Mouse (Mus musculus): ENCODE data around the gene Uba7. TPM values are rescaled to one million over a fixed set of nuclear protein-coding genes. Genes with fewer than 3 reads are reported as not detected.

Gene Uba7
- polyA plus RNA-seq, 1 experiment from 2014 or later: 48.7 TPM

DNA sequence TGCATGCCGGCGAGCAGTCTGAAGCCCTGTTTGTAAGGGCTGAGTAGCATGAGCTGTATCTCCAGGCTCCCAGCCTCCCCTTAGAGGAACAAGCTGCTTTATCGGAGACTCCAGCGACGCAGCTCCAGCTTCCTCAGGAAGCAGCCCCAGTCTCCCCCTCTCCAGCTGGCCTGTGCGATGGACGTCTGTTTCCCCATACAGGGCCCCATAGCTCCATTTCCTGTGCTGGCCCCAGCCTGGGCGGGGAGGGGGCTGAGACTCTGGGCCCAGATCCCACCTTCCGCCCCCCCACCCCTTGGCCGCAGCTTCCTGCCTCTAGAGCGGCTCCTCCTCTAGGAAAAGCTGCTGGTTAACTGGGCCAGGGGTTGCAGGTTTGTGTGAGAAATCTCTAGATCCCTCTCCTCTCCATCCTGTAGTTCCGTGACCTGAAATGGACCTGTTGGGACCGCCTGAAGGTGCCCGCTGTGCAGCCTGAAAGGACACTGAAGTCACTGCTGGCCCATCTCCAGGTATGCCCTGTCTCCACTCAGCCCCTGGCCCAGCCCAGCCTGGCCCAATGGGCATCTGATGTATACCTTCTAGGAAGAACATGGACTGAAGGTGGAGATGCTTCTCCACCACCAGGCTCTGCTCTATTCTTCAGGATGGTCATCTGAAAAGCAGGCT lies 7.5 kb downstream of the Uba7 start, which contains the start of gene Gm20661:
Gm20661 (plus strand) TSS at position 378 of the 666 bp plus-strand sequence.
- no peaks in the 10 kb centered on the region; the same call in 1 of the 2 replicates for H3K36me3 ChIP-seq (ENCODE audit: control insufficient read depth, insufficient read depth, low read length)
- H3K4me3 ChIP-seq (ENCODE audit: low read depth, low read length): peak within 1 kb of the TSS; percentile 45
- H3K9me3 ChIP-seq (ENCODE audit: control insufficient read depth, low read depth, low read length): no peaks in the 10 kb centered on the region
- peak; percentile 77 for ATAC-seq (ENCODE audit: insufficient number of reproducible peaks, insufficient read depth, low FRiP score, low read depth)
- no peaks in the 10 kb centered on the region for H3K27me3 ChIP-seq (ENCODE audit: control insufficient read depth, insufficient read depth, low read length)
- 9% methylated on average over 14 of the region's 14 CpGs for WGBS
- H3K4me1 ChIP-seq (ENCODE audit: control insufficient read depth, insufficient read depth, low read length): peaks cover 35% of the 10 kb centered on the region
- H3K9ac ChIP-seq (replicated peaks; ENCODE audit: low read depth, low read length): peak within 1 kb of the TSS; percentile 59
- H3K4me2 ChIP-seq (replicated peaks; ENCODE audit: low read depth, low read length): peak within 1 kb of the TSS; percentile 88
- H3K27ac ChIP-seq (ENCODE audit: low read length): peak within 1 kb of the TSS; percentile 100

DNA sequence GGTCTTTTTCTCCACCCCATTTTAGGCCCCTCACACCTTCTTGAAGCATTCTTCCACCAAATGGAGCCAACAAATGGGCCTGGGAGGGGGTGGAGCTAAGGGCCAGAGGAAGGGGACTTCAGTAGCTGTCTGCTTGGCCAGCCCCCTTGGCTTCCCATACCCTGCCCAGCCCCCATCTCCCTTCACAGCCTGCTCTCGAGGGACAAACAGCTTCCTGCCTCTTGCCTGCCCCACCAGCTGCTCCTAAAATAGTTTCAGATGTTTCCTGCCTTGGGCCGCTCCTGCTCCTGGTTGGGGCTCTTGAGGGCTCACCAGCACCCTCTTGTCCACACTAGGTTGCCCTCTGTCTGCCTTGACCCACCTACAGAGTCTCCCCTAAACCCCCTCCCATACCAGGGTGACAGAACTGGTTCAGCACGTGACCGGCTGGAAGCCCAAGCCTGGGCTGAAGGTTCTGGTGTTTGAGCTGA lies 8.2 kb downstream of the Uba7 start:
- Histone ChIP-seq H3K4me2 (replicated peaks; ENCODE audit: low read depth, low read length) (peak overlapping the region; percentile 88), H3K9ac (replicated peaks; ENCODE audit: low read depth, low read length) (peak overlapping the region; percentile 59), H3K27ac (ENCODE audit: low read length) (peak overlapping the region; percentile 100), H3K36me3 (ENCODE audit: control insufficient read depth, insufficient read depth, low read length) (no peaks in the 10 kb centered on the region; the same call in 1 of the 2 replicates), H3K4me1 (ENCODE audit: control insufficient read depth, insufficient read depth, low read length) (peaks cover 35% of the 10 kb centered on the region), H3K9me3 (ENCODE audit: control insufficient read depth, low read depth, low read length) (no peaks in the 10 kb centered on the region), H3K4me3 (ENCODE audit: low read depth, low read length) (peak overlapping the region; percentile 45), H3K27me3 (ENCODE audit: control insufficient read depth, insufficient read depth, low read length) (no peaks in the 10 kb centered on the region)
- peak; percentile 50 for ATAC-seq (ENCODE audit: insufficient number of reproducible peaks, insufficient read depth, low FRiP score, low read depth)
- WGBS: 4% methylated on average over 4 of the region's 4 CpGs

DNA sequence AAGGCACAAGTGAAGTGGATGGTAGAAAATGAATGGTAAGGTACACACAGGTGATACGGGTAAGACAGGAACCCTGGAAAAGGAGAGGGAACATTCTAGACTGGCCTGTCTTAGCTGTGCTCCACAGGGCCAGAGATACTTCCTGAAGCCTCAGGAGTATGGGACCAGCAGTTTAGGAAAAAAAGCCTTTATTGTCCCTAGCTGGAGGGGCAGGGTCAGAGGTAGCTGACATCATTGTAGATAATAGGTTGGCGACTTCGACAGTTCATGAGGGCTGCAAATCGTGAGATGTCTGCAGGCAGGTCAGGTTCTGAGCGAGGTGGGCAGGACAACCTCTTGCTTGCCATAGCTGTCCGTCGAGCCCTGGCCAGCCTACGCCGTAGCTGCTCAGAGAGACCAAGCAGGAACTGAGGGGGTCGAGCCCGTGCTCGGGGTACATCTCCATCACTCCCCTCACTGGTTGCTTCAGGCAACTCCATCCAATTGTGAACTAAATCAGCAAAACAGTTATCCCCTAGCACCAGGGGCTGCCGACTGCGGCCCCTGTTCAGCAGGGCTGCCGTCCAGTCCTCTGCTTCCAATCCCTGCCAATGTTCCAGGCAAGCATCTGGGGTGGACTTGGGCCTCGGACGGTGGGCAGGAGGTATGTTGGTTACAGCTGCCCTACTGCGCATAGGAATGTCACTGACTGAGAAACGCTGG lies 8.9 kb downstream of the Uba7 start:
- Histone ChIP-seq H3K9ac (replicated peaks; ENCODE audit: low read depth, low read length) (peak overlapping the region; percentile 59), H3K27ac (ENCODE audit: low read length) (peak overlapping the region; percentile 100), H3K4me3 (ENCODE audit: low read depth, low read length) (peak overlapping the region; percentile 45), H3K9me3 (ENCODE audit: control insufficient read depth, low read depth, low read length) (no peaks in the 10 kb centered on the region), H3K36me3 (ENCODE audit: control insufficient read depth, insufficient read depth, low read length) (no peaks in the 10 kb centered on the region; the same call in 1 of the 2 replicates), H3K4me2 (replicated peaks; ENCODE audit: low read depth, low read length) (peak overlapping the region; percentile 88), H3K27me3 (ENCODE audit: control insufficient read depth, insufficient read depth, low read length) (no peaks in the 10 kb centered on the region), H3K4me1 (ENCODE audit: control insufficient read depth, insufficient read depth, low read length) (peaks cover 35% of the 10 kb centered on the region)
- ATAC-seq (ENCODE audit: insufficient number of reproducible peaks, insufficient read depth, low FRiP score, low read depth): no peak
- 45% methylated on average over 19 of the region's 19 CpGs for WGBS

DNA sequence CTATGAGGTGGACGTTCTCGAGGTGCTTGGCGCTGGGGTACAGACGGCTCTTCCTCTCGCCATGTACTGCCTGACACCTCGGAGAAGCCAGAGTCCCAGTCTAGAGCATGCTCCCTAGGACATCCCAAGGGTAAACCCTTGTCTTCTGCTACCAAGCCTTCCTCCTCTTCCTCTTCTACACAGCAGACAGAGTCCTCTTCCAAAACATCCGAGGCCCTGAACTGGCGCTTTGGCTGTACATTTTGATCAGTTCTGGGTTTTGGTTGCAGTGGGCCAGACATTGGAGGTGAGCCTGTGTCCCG lies 9.4 kb downstream of the Uba7 start:
- H3K36me3 ChIP-seq (ENCODE audit: control insufficient read depth, insufficient read depth, low read length): no peaks in the 10 kb centered on the region; the same call in 1 of the 2 replicates
- H3K9me3 ChIP-seq (ENCODE audit: control insufficient read depth, low read depth, low read length): no peaks in the 10 kb centered on the region
- H3K27me3 ChIP-seq (ENCODE audit: control insufficient read depth, insufficient read depth, low read length): no peaks in the 10 kb centered on the region
- H3K27ac ChIP-seq (ENCODE audit: low read length): peak overlapping the region; percentile 100
- peak overlapping the region; percentile 45 for H3K4me3 ChIP-seq (ENCODE audit: low read depth, low read length)
- no peak for ATAC-seq (ENCODE audit: insufficient number of reproducible peaks, insufficient read depth, low FRiP score, low read depth)
- peak overlapping the region; percentile 88 for H3K4me2 ChIP-seq (replicated peaks; ENCODE audit: low read depth, low read length)
- H3K4me1 ChIP-seq (ENCODE audit: control insufficient read depth, insufficient read depth, low read length): peaks cover 35% of the 10 kb centered on the region
- H3K9ac ChIP-seq (replicated peaks; ENCODE audit: low read depth, low read length): peak overlapping the region; percentile 59
- WGBS: 46% methylated on average over 9 of the region's 9 CpGs

DNA sequence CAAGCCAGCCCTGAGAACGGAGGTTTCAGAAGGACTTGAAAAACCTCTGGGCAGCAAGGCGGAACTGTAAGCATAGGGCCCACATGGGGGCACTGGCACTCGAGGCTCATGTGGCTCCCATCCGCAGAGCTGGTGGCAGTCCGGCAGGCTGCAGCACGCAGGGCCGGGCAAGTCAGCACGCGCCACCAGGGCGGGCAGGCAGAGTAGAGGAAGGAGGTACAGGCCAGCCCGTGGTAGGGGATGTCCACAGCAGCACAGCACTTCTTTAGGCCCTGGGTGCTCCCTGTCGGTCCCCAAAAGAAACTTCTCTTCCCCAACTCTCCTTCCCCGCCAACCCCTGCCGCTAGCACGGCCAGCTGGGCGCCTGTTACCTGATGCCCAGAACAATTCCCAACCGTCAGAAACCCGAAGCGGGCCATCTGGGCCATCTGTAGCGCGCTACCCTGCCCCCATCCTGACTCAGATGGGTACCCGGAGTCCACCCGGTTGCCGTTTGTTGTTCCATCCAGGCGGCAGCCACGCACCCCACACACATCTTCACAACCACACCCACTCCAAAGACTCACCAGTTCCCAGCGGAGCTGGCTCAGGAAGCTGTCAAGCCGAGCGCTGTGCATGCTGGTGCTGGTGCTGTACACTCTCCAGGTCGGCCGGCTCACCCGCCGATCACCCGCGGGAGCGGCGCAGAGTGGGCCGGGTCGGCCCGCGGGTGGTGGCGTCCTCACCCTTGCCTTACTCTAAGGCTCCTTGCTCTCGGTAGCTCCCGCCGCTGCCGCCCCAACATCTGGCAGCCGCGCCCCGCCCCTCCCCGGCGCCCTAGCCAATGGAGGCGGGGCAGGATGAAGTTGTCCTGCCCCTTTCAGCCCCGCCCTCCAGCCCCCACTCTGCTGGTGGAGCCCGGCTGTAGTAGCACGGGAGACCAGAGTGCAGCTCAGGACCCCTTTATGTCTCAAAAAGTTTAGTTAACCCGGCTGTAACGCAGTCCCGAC lies 10.1 kb downstream of the Uba7 start, which contains the start of gene Inka1:
Inka1 (minus strand) TSS at position 749 of the 989 bp plus-strand sequence.
- Histone ChIP-seq H3K4me1 (ENCODE audit: control insufficient read depth, insufficient read depth, low read length) (peaks cover 35% of the 10 kb centered on the region), H3K4me2 (replicated peaks; ENCODE audit: low read depth, low read length) (peak within 1 kb of the TSS; percentile 88)

DNA sequence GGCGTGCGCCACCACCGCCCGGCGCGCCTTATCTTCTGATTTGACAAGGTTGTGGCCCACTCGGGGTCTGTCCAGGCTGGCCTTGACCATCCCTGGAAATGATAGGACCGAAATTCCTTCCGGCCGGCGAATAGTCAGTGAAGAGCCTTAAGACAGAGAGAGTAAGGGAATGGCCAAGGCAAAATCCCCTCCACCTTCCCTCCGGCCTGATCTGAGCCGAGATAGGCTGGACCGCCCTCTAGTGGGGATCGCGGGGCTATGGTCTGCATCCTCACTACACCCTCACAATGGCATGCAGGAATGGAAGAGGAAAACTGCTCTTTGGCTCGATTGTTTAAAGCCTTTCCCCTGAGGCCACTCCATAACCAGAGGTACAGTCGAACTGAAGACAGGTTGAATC lies 11.1 kb downstream of the Uba7 start:
- no peaks in the 10 kb centered on the region for H3K27me3 ChIP-seq (ENCODE audit: control insufficient read depth, insufficient read depth, low read length)
- no peaks in the 10 kb centered on the region for H3K9me3 ChIP-seq (ENCODE audit: control insufficient read depth, low read depth, low read length)
- H3K27ac ChIP-seq (ENCODE audit: low read length): peak overlapping the region; percentile 100
- peak overlapping the region; percentile 88 for H3K4me2 ChIP-seq (replicated peaks; ENCODE audit: low read depth, low read length)
- WGBS: 2% methylated on average over 18 of the region's 18 CpGs
- peak overlapping the region; percentile 45 for H3K4me3 ChIP-seq (ENCODE audit: low read depth, low read length)
- peak; percentile 16; the same call in 1 of the 2 replicates for ATAC-seq (ENCODE audit: insufficient number of reproducible peaks, insufficient read depth, low FRiP score, low read depth)
- H3K4me1 ChIP-seq (ENCODE audit: control insufficient read depth, insufficient read depth, low read length): peaks cover 26% of the 10 kb centered on the region
- no peaks in the 10 kb centered on the region; the same call in 1 of the 2 replicates for H3K36me3 ChIP-seq (ENCODE audit: control insufficient read depth, insufficient read depth, low read length)
- no peak overlapping the region for H3K9ac ChIP-seq (replicated peaks; ENCODE audit: low read depth, low read length)

More for the DNA sequence above, 10.1 kb downstream of the Uba7 start, which contains the start of gene Inka1:
- Histone ChIP-seq H3K9ac (replicated peaks; ENCODE audit: low read depth, low read length) (peak within 1 kb of the TSS; percentile 59), H3K27ac (ENCODE audit: low read length) (peak within 1 kb of the TSS; percentile 100), H3K9me3 (ENCODE audit: control insufficient read depth, low read depth, low read length) (no peaks in the 10 kb centered on the region), H3K4me3 (ENCODE audit: low read depth, low read length) (peak within 1 kb of the TSS; percentile 45), H3K36me3 (ENCODE audit: control insufficient read depth, insufficient read depth, low read length) (no peaks in the 10 kb centered on the region; the same call in 1 of the 2 replicates), H3K27me3 (ENCODE audit: control insufficient read depth, insufficient read depth, low read length) (no peaks in the 10 kb centered on the region)
- under 1% methylated on average over 56 of the region's 58 CpGs for WGBS
- peak; percentile 59 for ATAC-seq (ENCODE audit: insufficient number of reproducible peaks, insufficient read depth, low FRiP score, low read depth)

DNA sequence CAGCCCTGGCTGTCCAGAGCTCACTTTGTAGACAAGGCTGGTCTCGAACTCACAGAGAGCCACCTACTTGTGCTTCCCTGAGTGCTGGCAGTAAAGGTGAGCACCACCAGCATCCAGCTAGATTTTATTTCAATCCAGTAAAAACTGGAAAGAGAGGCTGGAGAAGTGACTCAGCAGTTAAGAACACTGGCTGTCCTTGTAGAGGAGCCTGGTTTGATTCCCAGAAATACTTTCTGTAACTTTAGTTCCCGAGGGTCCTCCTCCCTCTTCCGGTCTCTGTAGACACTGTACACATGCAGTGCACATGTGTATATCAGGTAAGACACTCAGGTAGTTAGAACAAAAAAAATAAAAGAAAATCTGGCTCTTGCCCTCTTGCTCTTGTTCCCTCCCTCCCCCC lies 12.6 kb downstream of the Uba7 start:
- no peaks in the 10 kb centered on the region for H3K9me3 ChIP-seq (ENCODE audit: control insufficient read depth, low read depth, low read length)
- no peaks in the 10 kb centered on the region for H3K27me3 ChIP-seq (ENCODE audit: control insufficient read depth, insufficient read depth, low read length)
- no peak overlapping the region for H3K4me2 ChIP-seq (replicated peaks; ENCODE audit: low read depth, low read length)
- H3K36me3 ChIP-seq (ENCODE audit: control insufficient read depth, insufficient read depth, low read length): no peaks in the 10 kb centered on the region; the same call in 1 of the 2 replicates
- no peak overlapping the region for H3K4me3 ChIP-seq (ENCODE audit: low read depth, low read length)
- WGBS: 81% methylated on average over 3 of the region's 3 CpGs
- peaks cover 15% of the 10 kb centered on the region; the same call in 1 of the 2 replicates for H3K4me1 ChIP-seq (ENCODE audit: control insufficient read depth, insufficient read depth, low read length)
- no peak overlapping the region for H3K9ac ChIP-seq (replicated peaks; ENCODE audit: low read depth, low read length)
- no peak for ATAC-seq (ENCODE audit: insufficient number of reproducible peaks, insufficient read depth, low FRiP score, low read depth)
- no peak overlapping the region for H3K27ac ChIP-seq (ENCODE audit: low read length)

DNA sequence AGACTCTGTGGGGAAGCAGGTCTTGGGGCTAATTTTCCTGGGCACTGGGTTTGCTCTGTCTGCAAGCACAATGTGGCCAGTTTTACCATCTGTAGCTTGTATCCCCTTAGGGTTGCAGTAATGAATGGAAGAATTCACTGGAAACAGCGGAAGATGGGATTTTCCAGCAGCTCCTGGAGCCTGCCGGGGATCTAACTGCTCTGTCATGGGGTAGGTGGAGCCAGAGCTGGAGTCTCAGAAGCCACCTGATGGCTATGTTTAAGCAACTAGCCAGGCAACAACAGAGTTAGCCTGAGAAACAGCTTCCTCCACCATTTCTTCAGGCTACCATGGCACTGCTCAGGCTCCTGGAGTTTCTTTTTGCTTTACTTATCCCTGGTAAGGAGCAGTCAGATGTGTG lies 16.9 kb downstream of the Uba7 start, which contains the start of gene Cdhr4:
Cdhr4 (plus strand) TSS at position 301 of the 400 bp plus-strand sequence.
- Histone ChIP-seq H3K9ac (replicated peaks; ENCODE audit: low read depth, low read length) (no peak within 1 kb of the TSS), H3K4me1 (ENCODE audit: control insufficient read depth, insufficient read depth, low read length) (no peaks in the 10 kb centered on the region), H3K4me3 (ENCODE audit: low read depth, low read length) (no peak within 1 kb of the TSS), H3K9me3 (ENCODE audit: control insufficient read depth, low read depth, low read length) (no peaks in the 10 kb centered on the region), H3K4me2 (replicated peaks; ENCODE audit: low read depth, low read length) (no peak within 1 kb of the TSS), H3K27me3 (ENCODE audit: control insufficient read depth, insufficient read depth, low read length) (no peaks in the 10 kb centered on the region), H3K27ac (ENCODE audit: low read length) (no peak within 1 kb of the TSS), H3K36me3 (ENCODE audit: control insufficient read depth, insufficient read depth, low read length) (no peaks in the 10 kb centered on the region)
- 69% methylated on average over 2 of the region's 2 CpGs for WGBS
- no peak for ATAC-seq (ENCODE audit: insufficient number of reproducible peaks, insufficient read depth, low FRiP score, low read depth)

Data from stomach, embryonic 14.5 days (tissue).